Mouse (Mus musculus): ENCODE data around the gene Olfr145. TPM values are rescaled to one million over a fixed set of nuclear protein-coding genes. Genes with fewer than 3 reads are reported as not detected.

The Olfr145 gene
- not detected in 2 replicates for total RNA-seq (2015; ENCODE audit: low replicate concordance)
- total RNA-seq (2017; ENCODE audit: low replicate concordance) = not detected in 2 replicates

- no peak for ATAC-seq (replicated peaks; ENCODE audit: low FRiP score, poor library complexity, severe bottlenecking)
These were observed at the start of gene Olfr145 for GRCm38 (mm10) chr9:37896661-37897060. Olfr145 (plus strand) TSS chr9:37896724.

DNA sequence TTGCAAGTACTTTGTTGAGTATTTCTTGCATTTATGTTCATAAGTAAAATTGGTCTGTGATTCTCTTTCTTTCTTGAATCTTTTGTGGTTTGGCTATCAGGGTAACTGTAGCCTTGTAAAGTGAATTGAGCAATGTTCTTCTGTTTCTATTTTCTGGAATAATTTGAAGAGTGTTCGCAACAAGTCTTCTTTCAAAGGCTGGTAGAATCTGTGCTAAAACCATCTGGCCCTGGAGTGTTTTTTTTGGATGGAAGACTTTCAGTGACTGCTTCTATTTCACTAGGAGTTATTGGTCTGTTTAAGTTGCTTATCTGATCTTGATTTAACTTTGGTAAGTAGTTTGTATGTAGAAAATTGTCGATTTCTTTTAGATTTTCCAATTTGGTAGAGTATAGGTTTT, 47.3 kb upstream of the Olfr145 start:
- ATAC-seq (replicated peaks; ENCODE audit: low FRiP score, poor library complexity, severe bottlenecking) = no peak

DNA sequence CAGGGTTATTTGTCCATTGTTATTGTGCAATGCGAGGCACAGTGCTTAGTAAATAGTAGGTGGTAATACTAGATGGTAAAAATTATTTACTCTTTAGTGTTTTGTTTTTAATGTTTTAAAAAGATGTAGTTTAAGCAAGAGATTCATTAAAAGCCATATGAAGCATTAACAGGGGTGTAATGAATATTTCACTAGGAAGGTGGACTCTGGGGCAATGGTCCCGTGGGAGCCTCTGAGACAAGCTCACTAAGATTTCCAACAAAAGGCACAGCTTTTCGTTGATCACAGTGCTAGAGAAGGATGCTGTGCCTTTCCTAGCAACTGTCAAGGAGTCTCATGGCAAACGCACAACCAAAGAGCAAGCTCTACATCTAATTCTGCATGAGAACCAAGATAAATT, 42.6 kb upstream of the Olfr145 start, which contains the start of gene Olfr877:
TSS of gene Olfr877 (plus strand) at position 301 of the 400 bp plus-strand sequence.
- no peak for ATAC-seq (replicated peaks; ENCODE audit: low FRiP score, poor library complexity, severe bottlenecking)

DNA sequence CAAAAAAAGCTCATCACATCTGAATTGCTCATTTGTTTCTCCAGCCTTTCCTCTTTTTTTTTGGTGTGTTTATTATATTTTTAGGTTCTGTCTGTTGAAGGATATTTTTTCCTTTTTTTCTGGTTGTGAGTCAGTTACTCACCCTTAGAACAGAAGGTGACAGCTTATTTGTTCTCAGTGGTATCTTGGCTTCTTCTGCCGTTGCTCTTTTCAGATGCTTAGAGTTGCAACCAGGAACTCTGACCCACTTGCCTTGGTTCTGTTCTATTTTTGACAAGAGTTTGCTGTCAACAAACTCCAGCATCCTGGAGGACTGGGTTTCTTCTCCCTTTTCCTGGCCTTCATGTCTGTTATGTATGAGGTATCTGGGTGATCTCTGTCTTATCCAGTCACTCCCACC, 33.2 kb upstream of the Olfr145 start:
- no peak for ATAC-seq (replicated peaks; ENCODE audit: low FRiP score, poor library complexity, severe bottlenecking)

- no peak for ATAC-seq (replicated peaks; ENCODE audit: low FRiP score, poor library complexity, severe bottlenecking)
These were observed 26.3 kb upstream of the Olfr145 start for GRCm38 (mm10) chr9:37870246-37870645.

GRCm38 (mm10) chr9:37871097-37871496, 25.4 kb upstream of the Olfr145 start:
- ATAC-seq (replicated peaks; ENCODE audit: low FRiP score, poor library complexity, severe bottlenecking) = no peak

DNA sequence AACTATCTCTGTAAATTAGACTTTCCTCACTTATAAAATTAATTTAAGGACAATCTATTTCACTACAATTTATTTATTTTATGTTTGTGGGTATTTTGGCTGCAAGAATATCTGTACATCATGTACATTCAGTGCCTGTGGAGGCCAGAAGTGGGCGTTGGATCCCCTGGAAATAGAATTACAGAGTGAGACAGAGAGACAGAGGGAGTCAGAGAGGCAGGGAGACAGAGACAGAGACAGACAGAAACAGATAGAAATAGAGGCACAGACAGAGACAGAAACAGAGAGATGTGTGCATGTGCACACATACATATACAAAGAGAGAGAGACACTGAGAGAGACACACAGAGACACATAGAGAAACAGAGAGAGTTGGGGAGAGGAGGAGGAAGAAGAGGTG, 25.0 kb upstream of the Olfr145 start:
- no peak for ATAC-seq (replicated peaks; ENCODE audit: low FRiP score, poor library complexity, severe bottlenecking)

DNA sequence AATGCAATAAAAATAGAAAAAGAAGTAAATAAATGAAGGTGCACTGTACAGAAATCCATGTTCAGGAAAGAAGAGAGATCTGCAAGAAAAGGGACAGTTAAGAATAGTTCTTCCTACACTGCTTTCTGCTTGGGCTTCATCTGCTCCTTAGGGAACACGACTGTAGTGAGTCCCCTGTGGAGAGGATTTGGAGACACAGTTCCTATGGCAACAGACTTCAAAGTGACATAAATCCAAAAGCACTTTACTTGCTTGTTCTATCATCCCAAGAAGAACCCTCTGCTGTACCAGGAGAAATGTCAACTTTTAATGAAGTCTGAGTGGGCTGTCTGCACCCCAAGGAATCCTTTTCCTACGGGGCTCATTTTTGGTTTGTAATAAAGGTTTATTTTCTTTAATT, 5.6 kb upstream of the Olfr145 start:
- ATAC-seq (replicated peaks; ENCODE audit: low FRiP score, poor library complexity, severe bottlenecking) = no peak

DNA sequence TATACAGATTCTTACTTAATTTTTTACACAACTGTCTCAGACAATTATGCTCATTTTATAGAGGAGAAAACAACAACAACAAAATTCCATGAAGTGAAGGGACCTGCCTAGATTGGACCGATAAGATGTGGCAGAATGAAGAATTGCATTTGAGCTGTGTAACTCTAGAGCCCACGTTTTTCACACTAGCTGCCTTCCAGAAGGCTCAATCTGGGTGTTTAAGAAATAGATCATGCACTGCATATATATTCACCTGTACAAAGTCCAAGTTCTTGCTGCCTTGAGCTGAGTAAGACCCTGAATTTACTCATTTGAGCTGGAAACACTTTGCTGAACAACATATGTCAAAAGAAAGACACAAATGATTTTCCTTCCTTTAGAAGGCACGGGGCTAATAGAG, 9.0 kb downstream of the Olfr145 start:
- ATAC-seq (replicated peaks; ENCODE audit: low FRiP score, poor library complexity, severe bottlenecking) = no peak

- no peak for ATAC-seq (replicated peaks; ENCODE audit: low FRiP score, poor library complexity, severe bottlenecking)
These were observed 21.0 kb downstream of the Olfr145 start, which contains the start of gene Olfr878 for GRCm38 (mm10) chr9:37917540-37917939. Olfr878 (plus strand) TSS chr9:37917840.

- ATAC-seq (replicated peaks; ENCODE audit: low FRiP score, poor library complexity, severe bottlenecking) = no peak
These were observed 21.5 kb downstream of the Olfr145 start for GRCm38 (mm10) chr9:37918018-37918417.

- ATAC-seq (replicated peaks; ENCODE audit: low FRiP score, poor library complexity, severe bottlenecking) = no peak
These were observed 27.7 kb downstream of the Olfr145 start for GRCm38 (mm10) chr9:37924194-37924593.

- ATAC-seq (replicated peaks; ENCODE audit: low FRiP score, poor library complexity, severe bottlenecking) = no peak
These were observed 28.9 kb downstream of the Olfr145 start for GRCm38 (mm10) chr9:37925445-37925844.

DNA sequence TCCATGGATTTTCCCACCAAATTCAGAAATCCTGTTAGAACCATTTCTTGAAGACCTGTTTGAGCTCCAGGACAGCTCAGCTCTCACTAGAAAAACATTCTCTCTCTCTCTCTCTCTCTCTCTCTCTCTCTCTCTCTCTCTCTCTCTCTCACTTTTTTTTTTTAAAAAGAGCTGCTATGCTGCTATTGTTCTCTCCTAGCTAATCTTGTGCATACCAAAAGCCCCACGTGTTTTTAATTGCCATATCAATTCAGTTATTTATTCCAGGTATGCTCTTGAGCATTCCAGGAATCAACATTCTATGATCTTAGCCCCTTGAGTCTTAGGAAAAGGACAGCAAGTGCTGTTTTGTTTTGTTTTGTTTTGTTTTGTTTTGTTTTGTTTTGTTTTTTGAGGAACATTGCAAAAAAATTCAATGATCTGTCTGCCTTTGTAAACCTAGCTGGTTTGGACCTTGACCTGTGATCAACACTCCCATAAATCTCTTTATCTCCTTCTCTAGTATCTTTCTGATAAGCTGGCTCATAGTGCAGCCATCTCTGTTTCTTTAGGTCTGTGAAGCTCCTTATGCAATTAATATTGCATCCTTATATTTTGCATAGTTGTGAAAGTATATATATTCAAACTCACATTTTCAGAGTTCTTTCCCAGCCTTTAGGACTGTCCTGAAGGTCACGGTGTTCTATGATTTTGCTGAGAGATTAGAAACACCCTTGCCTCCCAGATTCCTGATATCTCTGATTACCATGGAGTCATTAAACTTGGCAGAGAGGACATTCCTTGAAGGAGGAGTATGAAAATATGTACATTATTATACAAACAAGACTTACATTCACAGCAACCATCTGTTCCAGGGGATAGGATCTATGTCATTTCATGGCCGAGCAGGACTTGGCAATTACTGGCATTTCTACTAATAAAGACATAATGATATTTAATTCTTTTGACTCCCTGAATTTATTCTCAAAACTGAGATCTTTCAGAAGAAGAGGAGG, 29.8 kb downstream of the Olfr145 start:
- no peak for ATAC-seq (replicated peaks; ENCODE audit: low FRiP score, poor library complexity, severe bottlenecking)

GRCm38 (mm10) chr9:37932519-37932918, 36.0 kb downstream of the Olfr145 start:
- no peak for ATAC-seq (replicated peaks; ENCODE audit: low FRiP score, poor library complexity, severe bottlenecking)

DNA sequence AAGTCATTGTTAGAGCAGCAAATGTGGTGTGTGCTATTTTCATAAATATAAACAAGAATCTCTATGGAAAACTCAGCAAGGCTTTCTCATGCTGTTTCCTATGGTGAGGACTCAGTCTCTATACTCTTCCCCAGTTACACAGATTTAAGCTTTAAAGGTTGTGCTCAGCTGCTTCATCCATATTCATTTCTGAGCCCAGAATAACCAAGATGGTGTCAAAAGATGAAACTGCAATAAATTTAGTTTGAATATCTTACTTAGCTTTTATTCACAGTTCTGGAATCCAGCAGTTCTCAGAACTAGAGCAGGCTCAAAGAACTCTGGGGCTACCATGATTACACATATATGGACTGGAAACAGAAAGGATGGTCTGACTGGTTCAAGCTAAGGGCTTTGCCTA, 37.6 kb downstream of the Olfr145 start:
- ATAC-seq (replicated peaks; ENCODE audit: low FRiP score, poor library complexity, severe bottlenecking) = no peak

- ATAC-seq (replicated peaks; ENCODE audit: low FRiP score, poor library complexity, severe bottlenecking) = no peak
These were observed 44.6 kb downstream of the Olfr145 start for GRCm38 (mm10) chr9:37941167-37941566.

All from erythroblast, adult 5-6 weeks (primary cell).